Mouse (Mus musculus) small intestine, adult 2 months (tissue): ENCODE data around the gene Azin2.

ENCODE experiments used
- CTCF ChIP-seq: fragments of 200-500 bp; IDR thresholded peaks from 2 replicates; pipeline ENCODE4 v1.5.1; 2012; ENCODE audit warnings: low read depth, mild to moderate bottlenecking, control low read depth, inconsistent platforms, low read length, moderate library complexity, mixed read lengths; ENCODE audit not compliant: insufficient replicate concordance, insufficient read length; ENCODE audit errors: extremely low read depth
- POLR2A ChIP-seq: fragments of 200-500 bp; IDR thresholded peaks from 2 replicates; pipeline ENCODE4 v1.6.1; 2012; ENCODE audit warnings: low read depth, mild to moderate bottlenecking, control low read depth, inconsistent platforms, low read length, moderate library complexity

DNA sequence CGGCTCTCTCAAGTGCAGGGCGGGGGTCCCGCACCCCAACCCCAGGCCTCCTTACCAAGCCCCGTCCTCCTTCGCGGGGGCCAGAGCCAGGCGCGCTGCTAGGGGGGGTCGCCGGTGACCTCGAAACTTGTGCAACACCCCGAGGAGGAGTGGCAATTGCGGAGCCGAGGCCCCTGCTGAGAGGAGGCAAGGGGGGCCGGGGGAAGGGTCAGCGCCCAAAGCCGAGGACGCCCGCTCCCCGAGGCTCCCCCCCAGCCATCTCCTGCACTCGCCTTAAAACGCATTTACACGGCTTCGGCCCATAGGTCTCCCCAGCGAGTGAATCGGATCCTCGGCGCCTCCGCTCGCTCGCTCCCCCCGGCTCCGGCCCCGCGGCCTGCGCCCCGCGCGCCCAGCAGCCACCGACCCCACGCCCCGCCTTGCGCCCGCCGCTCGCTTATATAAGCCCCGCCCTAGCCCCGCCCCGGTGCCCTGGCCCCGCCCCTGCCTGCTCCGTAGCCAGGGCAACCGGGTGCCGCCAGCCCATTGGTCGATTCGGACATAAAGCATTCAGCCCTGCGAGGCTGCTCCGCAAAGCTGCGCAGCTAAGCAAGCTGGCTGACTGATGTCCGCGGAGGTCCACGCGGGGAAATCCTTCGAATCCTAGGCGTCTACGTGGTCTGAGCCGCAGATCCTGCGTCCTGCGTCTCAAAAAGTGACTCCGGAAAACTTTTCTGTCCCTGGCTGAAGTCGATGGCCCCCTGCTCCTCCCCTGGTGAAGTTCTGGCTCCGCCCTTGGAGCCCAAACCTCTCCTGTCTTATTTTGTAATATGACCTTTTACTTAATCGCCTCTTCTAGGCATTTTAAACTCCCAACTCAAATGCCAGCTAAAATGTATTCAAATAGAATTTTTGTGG lies at the start of gene Azin2:
- TF ChIP-seq CTCF: no peak
- TF ChIP-seq POLR2A: peak; percentile 79; the same call in 1 of the 2 replicates
